11 mouse cellular contexts compared by ENCODE assay signal in the genomic region with DNA sequence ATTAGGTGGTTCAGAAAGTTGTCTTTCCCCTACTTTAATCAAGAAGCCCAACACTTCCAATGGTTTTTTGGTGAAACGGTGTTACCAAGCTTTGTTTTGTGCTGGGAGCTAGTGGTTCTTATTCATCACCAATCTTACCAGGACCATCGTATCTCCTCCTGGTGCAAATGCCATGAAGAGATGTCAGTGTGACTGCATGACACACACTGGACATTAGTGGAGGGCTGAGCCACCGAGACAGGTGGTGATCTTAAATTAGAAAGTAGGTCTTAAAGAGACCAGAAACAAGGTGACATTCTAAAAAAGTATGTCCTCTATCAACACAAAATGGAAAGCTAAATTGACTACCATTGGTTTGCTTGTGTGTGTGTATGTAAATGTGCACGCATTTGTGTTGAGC. TPM values are rescaled to one million over a fixed set of nuclear protein-coding genes. Genes with fewer than 3 reads are reported as not detected.
DNase-seq lines count a peak whose midpoint lies in the region; ATAC-seq and TF ChIP-seq lines count a peak whose summit lies in the region.
"Had no signal": no experiment of that assay in that cellular context is flagged by ENCODE, and none has a peak within 500 bp of the region (broad histone marks: within the 10 kb centered on the region; RNA-seq: fewer than 3 reads in every experiment).

No protein-coding gene starts in this region.

- H3K4me2 ChIP-seq in embryonic facial prominence, embryonic 15.5 days (replicated peaks) = peak overlapping the region; percentile 91; the same call in 1 of the 2 replicates
- H3K4me2 ChIP-seq in midbrain, embryonic 11.5 days = peak overlapping the region; percentile 88

- peaks cover 7% of the 10 kb centered on the region for H3K4me1 ChIP-seq in embryonic facial prominence, embryonic 15.5 days
- H3K4me1 ChIP-seq in midbrain, embryonic 11.5 days (ENCODE audit: control insufficient read depth, insufficient read depth, low read length) = peaks cover 13% of the 10 kb centered on the region

- H3K9me3 ChIP-seq in embryonic facial prominence, embryonic 15.5 days (replicated peaks) = no peaks in the 10 kb centered on the region
- no peaks in the 10 kb centered on the region for H3K9me3 ChIP-seq in midbrain, embryonic 11.5 days (ENCODE audit: control insufficient read depth, low read length)

- intact Hi-C loops in gastrocnemius, adult 2 months (cut with DNase I) = no loop called here

- TF ChIP-seq CTCF in gastrocnemius, adult 2 months (IDR thresholded peaks at IDR 0.05) = no peak

- H3K9ac ChIP-seq in embryonic facial prominence, embryonic 15.5 days = no peak overlapping the region
- H3K9ac ChIP-seq in midbrain, embryonic 11.5 days (ENCODE audit: low read length) = no peak overlapping the region

- H3K36me3 ChIP-seq in embryonic facial prominence, embryonic 15.5 days = no peaks in the 10 kb centered on the region
- H3K36me3 ChIP-seq in midbrain, embryonic 11.5 days (ENCODE audit: control insufficient read depth, insufficient read depth, low read length) = no peaks in the 10 kb centered on the region

- H3K27me3 ChIP-seq in embryonic facial prominence, embryonic 15.5 days = peaks cover 6% of the 10 kb centered on the region
- no peaks in the 10 kb centered on the region for H3K27me3 ChIP-seq in midbrain, embryonic 11.5 days (ENCODE audit: control insufficient read depth, insufficient read depth, low read length)
- H3K27me3 ChIP-seq: CH12.LX had no signal

- H3K27ac ChIP-seq in gastrocnemius, adult 2 months = peak overlapping the region; percentile 98
- no peak overlapping the region for H3K27ac ChIP-seq in embryonic facial prominence, embryonic 15.5 days (replicated peaks)
- no peak overlapping the region for H3K27ac ChIP-seq in midbrain, embryonic 11.5 days (ENCODE audit: low read depth, low read length)

- no peak for ATAC-seq in embryonic facial prominence, embryonic 15.5 days (ENCODE audit: insufficient number of reproducible peaks, low FRiP score, low TSS enrichment, low read depth)
- ATAC-seq in midbrain, embryonic 11.5 days (ENCODE audit: low FRiP score) = no peak

- peak overlapping the region; percentile 93 for H3K4me3 ChIP-seq in gastrocnemius, adult 2 months
- H3K4me3 ChIP-seq in embryonic facial prominence, embryonic 15.5 days (replicated peaks) = no peak overlapping the region
- no peak overlapping the region for H3K4me3 ChIP-seq in midbrain, embryonic 11.5 days (ENCODE audit: low read depth, low read length)

- 93% methylated on average over 4 of the region's 4 CpGs for WGBS in embryonic facial prominence, embryonic 15.5 days
- WGBS in midbrain, embryonic 11.5 days = 97% methylated on average over 4 of the region's 4 CpGs

- peak; percentile 41 for DNase-seq in gastrocnemius, adult 2 months
- DNase-seq in gastrocnemius, postnatal 25 days = no peak
- DNase-seq in brain, adult 2 months (ENCODE audit: low read depth, low spot score) = peak; percentile 77
- DNase-seq in midbrain, embryonic 11.5 days (ENCODE audit: low spot score, missing footprints) = peak; percentile 73
- DNase-seq in spleen, postnatal 14 days (ENCODE audit: low spot score in 2 of 2) = no peak
- no peak for DNase-seq in thymus, postnatal 10 days (ENCODE audit: low spot score in 2 of 2)
- no peak for DNase-seq in thymus, adult 18-20 months
- DNase-seq: right cerebral cortex, postnatal 25 days; thymus, postnatal 25 days had no signal

RNA-seq across cellular contexts. Expression of a gene that starts 1.6 kb away (rescaled TPM):
- 100 to 1,000 TPM in 1 of 2 experiments, 10 to 100 TPM in 1; 90.3 to 139 TPM for total RNA-seq in gastrocnemius, adult 2 months (2021)
- total RNA-seq in gastrocnemius, postnatal 25 days (2021) = 100 to 1,000 TPM in 1 of 2 experiments, 10 to 100 TPM in 1; 85.7 to 113 TPM
- 49.0 and 51.8 TPM in 2 replicates for polyA plus RNA-seq in embryonic facial prominence, embryonic 15.5 days (2015; fragmentation: Nextera tagmentation; extraction: Ambion mirVana)
- polyA plus RNA-seq in midbrain, embryonic 11.5 days (2014; fragmentation: Nextera tagmentation; extraction: Ambion mirVana) = 22.9 and 24.5 TPM in 2 replicates

RNA-seq across cellular contexts. Expression of a gene that starts 4.8 kb away (rescaled TPM):
- total RNA-seq in gastrocnemius, adult 2 months (2021) = 1 to 10 TPM; 2.4 to 4.2 TPM
- 10 to 100 TPM in 1 of 2 experiments, 1 to 10 TPM in 1; 2.7 to 14.8 TPM for total RNA-seq in gastrocnemius, postnatal 25 days (2021)
- polyA plus RNA-seq in embryonic facial prominence, embryonic 15.5 days (2015; fragmentation: Nextera tagmentation; extraction: Ambion mirVana) = 26.1 and 33.7 TPM in 2 replicates
- polyA plus RNA-seq in midbrain, embryonic 11.5 days (2014; fragmentation: Nextera tagmentation; extraction: Ambion mirVana) = 2.8 and 3.6 TPM in 2 replicates
- total RNA-seq: CH12.LX had no signal

Comparison
In these comparisons a context has a peak if more than half of its experiments do, and no peak if none do; other contexts are left out.
1. DNase-seq: peak in gastrocnemius, adult 2 months (single experiment), brain, adult 2 months (single experiment) and midbrain, embryonic 11.5 days (single experiment); none in gastrocnemius, postnatal 25 days (single experiment), spleen, postnatal 14 days (0 of 2), thymus, postnatal 10 days (0 of 2) and thymus, adult 18-20 months (0 of 2).